Mouse (Mus musculus): ENCODE results near the gene Arhgef12. TPM values are rescaled to one million over a fixed set of nuclear protein-coding genes. Genes with fewer than 3 reads are reported as not detected.

The Arhgef12 gene
- polyA plus RNA-seq, 1 experiment, result 7.4 TPM

DNA sequence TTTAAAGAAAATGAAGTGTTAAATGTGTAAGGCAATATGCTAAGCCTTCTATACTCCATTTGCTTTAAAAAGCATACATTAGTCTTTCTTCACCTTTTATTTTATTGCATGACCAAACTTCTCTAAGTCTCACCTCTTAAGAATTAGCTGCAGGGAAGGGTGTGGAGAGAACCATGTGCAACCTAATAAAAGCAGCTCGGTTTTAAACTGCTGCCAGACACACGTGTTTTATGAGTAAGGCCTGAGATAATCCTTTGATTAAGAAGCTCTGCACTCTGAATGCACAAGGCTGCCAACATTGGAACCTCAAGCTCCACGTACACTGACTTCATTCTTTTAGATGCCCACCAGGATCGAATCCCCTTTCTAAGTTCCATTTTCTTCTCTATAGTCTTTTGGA lies 71.8 kb downstream of the Arhgef12 start:
- no peak for TF ChIP-seq POLR2A (IDR thresholded peaks at IDR 0.05; ENCODE audit: low read depth, low read length)
- Histone ChIP-seq H3K4me3 (ENCODE audit: low read depth, low read length) (no peak overlapping the region), H3K36me3 (ENCODE audit: control insufficient read depth, insufficient read depth, low read length) (peaks cover 6% of the 10 kb centered on the region), H3K27me3 (ENCODE audit: control insufficient read depth, insufficient read depth, low read length) (no peaks in the 10 kb centered on the region), H3K4me1 (ENCODE audit: control insufficient read depth, insufficient read depth, insufficient read length, low read length) (no peaks in the 10 kb centered on the region), H3K27ac (ENCODE audit: insufficient read depth, low read depth, low read length) (no peak overlapping the region)
- 38% methylated on average over 4 of the region's 4 CpGs for WGBS

- Histone ChIP-seq H3K27me3 (ENCODE audit: control insufficient read depth, insufficient read depth, low read length) (no peaks in the 10 kb centered on the region), H3K27ac (ENCODE audit: insufficient read depth, low read depth, low read length) (no peak overlapping the region), H3K4me1 (ENCODE audit: control insufficient read depth, insufficient read depth, insufficient read length, low read length) (no peaks in the 10 kb centered on the region), H3K4me3 (ENCODE audit: low read depth, low read length) (no peak overlapping the region), H3K36me3 (ENCODE audit: control insufficient read depth, insufficient read depth, low read length) (peaks cover 4% of the 10 kb centered on the region)
- TF ChIP-seq POLR2A (IDR thresholded peaks at IDR 0.05; ENCODE audit: low read depth, low read length) (no peak), CTCF (IDR thresholded peaks at IDR 0.05; ENCODE audit: extremely low read depth, insufficient read length, insufficient replicate concordance, low read depth, low read length) (no peak)
Measured at GRCm38 (mm10) chr9:43034273-43034672, 72.8 kb downstream of the Arhgef12 start.

GRCm38 (mm10) chr9:43027757-43028156 lies 79.3 kb downstream of the Arhgef12 start:
- peaks cover 11% of the 10 kb centered on the region for H3K36me3 ChIP-seq (ENCODE audit: control insufficient read depth, insufficient read depth, low read length)
- 49% methylated on average over 5 of the region's 5 CpGs for WGBS
- H3K4me3 ChIP-seq (ENCODE audit: low read depth, low read length), result no peak overlapping the region
- TF ChIP-seq CTCF (IDR thresholded peaks at IDR 0.05; ENCODE audit: extremely low read depth, insufficient read length, insufficient replicate concordance, low read depth, low read length), result no peak
- TF ChIP-seq POLR2A (IDR thresholded peaks at IDR 0.05; ENCODE audit: low read depth, low read length), result no peak
- no peak overlapping the region for H3K27ac ChIP-seq (ENCODE audit: insufficient read depth, low read depth, low read length)
- H3K4me1 ChIP-seq (ENCODE audit: control insufficient read depth, insufficient read depth, insufficient read length, low read length), result no peaks in the 10 kb centered on the region
- H3K27me3 ChIP-seq (ENCODE audit: control insufficient read depth, insufficient read depth, low read length), result no peaks in the 10 kb centered on the region

DNA sequence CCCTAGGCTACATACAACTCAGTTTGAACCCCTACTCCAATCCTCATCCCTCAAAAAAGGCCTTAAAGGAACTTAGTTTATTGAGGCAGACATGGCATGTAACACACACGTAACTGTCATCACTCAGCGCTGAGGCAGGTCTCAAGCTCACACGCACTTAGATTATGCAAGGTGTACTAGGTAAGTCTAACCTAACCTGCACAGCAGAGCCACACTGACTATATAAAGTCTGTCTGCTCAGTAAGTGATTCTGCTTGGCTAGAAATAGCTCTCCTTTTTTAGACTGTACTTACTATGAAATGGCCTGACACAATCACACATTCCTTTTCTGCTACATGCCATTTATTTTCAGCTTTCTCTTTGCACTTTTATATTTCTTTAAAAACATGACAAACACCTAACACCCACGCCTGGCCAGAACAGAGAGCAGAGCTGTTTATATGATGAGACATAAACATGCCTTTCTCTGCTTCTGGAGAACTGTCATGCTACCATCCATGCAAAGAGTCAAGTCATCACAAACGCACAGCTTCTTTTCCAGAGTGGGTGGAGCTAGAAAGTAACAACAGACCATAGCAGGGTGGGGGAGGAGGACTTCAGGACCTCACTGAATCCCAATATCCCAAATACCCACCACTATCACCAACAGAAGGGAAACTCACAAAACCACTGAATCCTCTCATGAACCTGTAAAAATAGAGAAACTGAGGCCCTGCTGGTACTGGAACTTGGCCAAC lies 85.4 kb downstream of the Arhgef12 start:
- Histone ChIP-seq H3K4me1 (ENCODE audit: control insufficient read depth, insufficient read depth, insufficient read length, low read length) (no peaks in the 10 kb centered on the region), H3K27ac (ENCODE audit: insufficient read depth, low read depth, low read length) (no peak overlapping the region), H3K27me3 (ENCODE audit: control insufficient read depth, insufficient read depth, low read length) (no peaks in the 10 kb centered on the region), H3K36me3 (ENCODE audit: control insufficient read depth, insufficient read depth, low read length) (peaks cover 17% of the 10 kb centered on the region), H3K4me3 (ENCODE audit: low read depth, low read length) (no peak overlapping the region)
- 83% methylated on average over 5 of the region's 5 CpGs for WGBS
- TF ChIP-seq POLR2A (IDR thresholded peaks at IDR 0.05; ENCODE audit: low read depth, low read length), result no peak

DNA sequence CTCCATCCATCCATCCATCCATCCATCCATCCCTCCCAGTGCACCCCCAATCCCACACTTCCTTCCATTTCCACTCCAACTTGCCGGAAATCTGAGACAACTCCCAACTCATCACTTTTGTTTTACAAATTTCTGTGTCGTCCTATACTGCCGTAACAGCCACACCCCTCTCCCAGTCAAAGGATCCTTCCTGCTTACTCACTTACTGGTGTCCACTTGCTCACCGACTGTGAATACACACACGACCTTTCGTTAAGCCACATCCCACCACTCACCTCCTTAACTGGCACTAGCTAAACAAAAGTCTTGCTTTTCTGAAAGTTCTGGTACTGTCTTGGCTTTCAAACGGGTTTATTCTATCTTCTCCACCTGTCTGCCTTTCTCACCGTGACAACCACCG lies 87.4 kb downstream of the Arhgef12 start:
- TF ChIP-seq POLR2A (IDR thresholded peaks at IDR 0.05; ENCODE audit: low read depth, low read length) (no peak), CTCF (IDR thresholded peaks at IDR 0.05; ENCODE audit: extremely low read depth, insufficient read length, insufficient replicate concordance, low read depth, low read length) (no peak)
- no peaks in the 10 kb centered on the region for H3K27me3 ChIP-seq (ENCODE audit: control insufficient read depth, insufficient read depth, low read length)
- H3K27ac ChIP-seq (ENCODE audit: insufficient read depth, low read depth, low read length), result no peak overlapping the region
- H3K4me3 ChIP-seq (ENCODE audit: low read depth, low read length), result no peak overlapping the region
- WGBS, result 94% methylated on average over 9 of the region's 9 CpGs
- peaks cover 23% of the 10 kb centered on the region for H3K36me3 ChIP-seq (ENCODE audit: control insufficient read depth, insufficient read depth, low read length)
- H3K4me1 ChIP-seq (ENCODE audit: control insufficient read depth, insufficient read depth, insufficient read length, low read length), result no peaks in the 10 kb centered on the region

DNA sequence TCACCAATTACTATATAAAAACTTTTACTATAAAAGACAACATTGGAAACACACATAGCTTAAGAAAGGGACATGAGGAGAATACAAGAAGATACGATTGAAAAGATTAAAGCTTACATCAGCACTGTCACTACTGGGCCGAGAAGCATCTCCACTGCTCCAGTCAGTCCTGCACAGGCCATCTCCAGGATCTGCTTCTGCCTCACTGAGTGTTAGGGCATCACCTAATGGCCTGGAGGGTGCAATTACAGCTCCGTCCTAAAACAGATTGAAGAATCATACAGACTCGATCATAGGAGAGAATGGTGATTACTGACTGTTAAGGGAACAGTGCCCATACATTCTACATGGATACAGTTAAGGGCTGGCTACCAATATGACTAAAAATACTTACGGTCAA lies 91.3 kb downstream of the Arhgef12 start:
- Histone ChIP-seq H3K36me3 (ENCODE audit: control insufficient read depth, insufficient read depth, low read length) (peaks cover 23% of the 10 kb centered on the region), H3K27me3 (ENCODE audit: control insufficient read depth, insufficient read depth, low read length) (no peaks in the 10 kb centered on the region), H3K4me3 (ENCODE audit: low read depth, low read length) (no peak overlapping the region), H3K27ac (ENCODE audit: insufficient read depth, low read depth, low read length) (no peak overlapping the region), H3K4me1 (ENCODE audit: control insufficient read depth, insufficient read depth, insufficient read length, low read length) (no peaks in the 10 kb centered on the region)
- 79% methylated on average over 5 of the region's 5 CpGs for WGBS
- TF ChIP-seq POLR2A (IDR thresholded peaks at IDR 0.05; ENCODE audit: low read depth, low read length), result no peak
- TF ChIP-seq CTCF (IDR thresholded peaks at IDR 0.05; ENCODE audit: extremely low read depth, insufficient read length, insufficient replicate concordance, low read depth, low read length), result no peak

DNA sequence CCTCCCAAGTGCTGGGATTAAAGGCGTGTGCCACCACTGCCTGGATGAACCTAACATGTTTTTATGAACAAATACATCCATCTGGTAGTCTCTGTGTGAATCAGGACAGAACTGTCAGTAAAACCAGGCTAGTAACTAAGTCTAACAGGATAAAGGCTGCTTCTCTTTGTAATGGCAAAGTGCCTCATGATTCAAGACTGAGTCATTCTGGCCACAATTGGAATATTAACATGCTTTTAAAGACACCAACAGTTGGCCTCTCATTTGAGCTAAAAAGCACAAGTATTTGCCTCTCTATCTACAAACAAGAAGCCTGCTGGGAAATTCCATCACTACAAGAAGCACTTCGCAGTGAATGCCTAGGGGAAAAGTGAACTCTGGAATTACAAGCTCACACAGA lies 91.7 kb downstream of the Arhgef12 start:
- H3K4me3 ChIP-seq (ENCODE audit: low read depth, low read length), result no peak overlapping the region
- no peaks in the 10 kb centered on the region for H3K27me3 ChIP-seq (ENCODE audit: control insufficient read depth, insufficient read depth, low read length)
- H3K36me3 ChIP-seq (ENCODE audit: control insufficient read depth, insufficient read depth, low read length), result peaks cover 23% of the 10 kb centered on the region
- 83% methylated on average over 2 of the region's 2 CpGs for WGBS
- no peak overlapping the region for H3K27ac ChIP-seq (ENCODE audit: insufficient read depth, low read depth, low read length)
- H3K4me1 ChIP-seq (ENCODE audit: control insufficient read depth, insufficient read depth, insufficient read length, low read length), result no peaks in the 10 kb centered on the region
- TF ChIP-seq CTCF (IDR thresholded peaks at IDR 0.05; ENCODE audit: extremely low read depth, insufficient read length, insufficient replicate concordance, low read depth, low read length) (no peak), POLR2A (IDR thresholded peaks at IDR 0.05; ENCODE audit: low read depth, low read length) (no peak)
